Mouse (Mus musculus) thymus, adult 18-20 months (tissue): ENCODE measurements around the gene Fgfr3.

Experiments
- DNase-seq, 2 experiments: peaks; one replicate each; pipeline ENCODE4 v3.0.0; 2022; ENCODE audit warnings: mixed read lengths in 2 of 2

The Fgfr3 gene

DNA sequence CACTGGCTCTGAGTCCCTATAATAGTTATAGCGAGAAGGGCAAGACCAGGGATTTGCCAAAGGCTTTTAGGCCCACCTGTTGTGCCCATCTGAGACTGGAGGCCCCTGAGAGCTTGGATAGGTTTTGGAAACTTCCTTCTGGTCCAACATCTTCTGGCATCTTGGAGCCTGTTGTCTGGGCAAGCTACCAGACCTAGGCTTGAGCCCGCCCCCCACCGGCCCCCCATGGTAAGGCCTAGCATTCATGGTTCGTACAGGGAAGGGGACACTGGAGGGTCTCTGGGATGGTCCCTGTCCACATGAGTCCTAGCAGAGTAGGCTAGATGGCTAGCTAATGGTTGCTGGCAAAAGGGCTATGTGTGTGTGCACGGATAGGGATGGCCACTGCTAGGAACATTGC, 22.8 kb upstream of the Fgfr3 start:
- DNase-seq, result no peak

DNA sequence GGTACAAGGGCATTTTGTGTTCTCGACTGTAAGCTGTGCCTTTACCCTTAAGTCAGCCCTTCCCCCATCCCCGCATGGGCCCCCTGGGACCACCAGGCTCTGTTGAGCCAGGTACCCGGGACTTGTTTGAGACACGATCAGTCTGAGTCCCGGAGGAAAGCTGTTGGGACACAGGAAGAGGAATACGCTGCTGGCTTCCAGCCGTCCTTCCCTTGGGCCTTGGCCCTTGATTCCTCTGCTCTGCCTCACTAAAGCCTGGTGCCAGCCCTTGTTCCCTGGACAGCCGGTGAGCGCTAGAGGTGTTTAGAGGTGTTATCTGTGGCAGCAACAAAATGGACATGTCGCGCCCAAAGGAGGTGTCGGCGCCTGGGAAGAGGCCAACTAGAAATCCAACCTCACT, 21.5 kb upstream of the Fgfr3 start:
- no peak for DNase-seq

GRCm38 (mm10) chr5:33701832-33702231, 19.6 kb upstream of the Fgfr3 start:
- DNase-seq, result no peak

GRCm38 (mm10) chr5:33703999-33704398, 17.5 kb upstream of the Fgfr3 start:
- no peak for DNase-seq

DNA sequence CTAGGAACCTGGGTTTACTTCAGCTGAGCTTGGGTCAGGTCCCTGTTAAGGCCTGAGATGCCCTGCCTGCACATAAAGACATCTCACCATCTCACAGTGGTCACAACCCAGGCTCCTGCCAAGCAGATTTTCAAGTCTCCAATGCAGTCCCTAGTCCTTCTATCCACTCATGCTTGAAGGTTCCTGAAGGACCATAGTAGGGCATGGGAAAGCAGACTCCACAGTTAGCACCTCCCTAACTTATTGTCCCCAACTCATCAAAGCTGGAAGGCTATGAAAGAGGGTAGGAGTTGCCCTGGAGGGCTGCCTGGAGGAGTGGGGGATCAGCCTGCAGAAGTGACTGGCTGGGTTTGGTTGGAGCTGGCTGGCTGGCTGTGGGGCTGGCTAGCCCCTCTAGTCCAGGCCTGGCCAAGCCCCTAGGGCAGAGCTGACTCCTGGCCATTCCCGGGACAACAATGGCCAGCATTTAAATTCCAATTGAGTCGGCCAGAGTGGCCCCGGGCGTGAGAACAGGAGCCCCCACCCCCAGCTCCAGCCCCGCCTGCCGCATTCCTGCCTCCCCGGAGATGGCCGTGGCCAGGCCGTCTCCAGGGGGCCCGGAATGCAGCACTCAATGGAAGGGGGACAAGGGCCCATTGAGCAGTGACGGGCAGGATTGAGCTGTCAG, 16.4 kb upstream of the Fgfr3 start:
- DNase-seq, result no peak

DNA sequence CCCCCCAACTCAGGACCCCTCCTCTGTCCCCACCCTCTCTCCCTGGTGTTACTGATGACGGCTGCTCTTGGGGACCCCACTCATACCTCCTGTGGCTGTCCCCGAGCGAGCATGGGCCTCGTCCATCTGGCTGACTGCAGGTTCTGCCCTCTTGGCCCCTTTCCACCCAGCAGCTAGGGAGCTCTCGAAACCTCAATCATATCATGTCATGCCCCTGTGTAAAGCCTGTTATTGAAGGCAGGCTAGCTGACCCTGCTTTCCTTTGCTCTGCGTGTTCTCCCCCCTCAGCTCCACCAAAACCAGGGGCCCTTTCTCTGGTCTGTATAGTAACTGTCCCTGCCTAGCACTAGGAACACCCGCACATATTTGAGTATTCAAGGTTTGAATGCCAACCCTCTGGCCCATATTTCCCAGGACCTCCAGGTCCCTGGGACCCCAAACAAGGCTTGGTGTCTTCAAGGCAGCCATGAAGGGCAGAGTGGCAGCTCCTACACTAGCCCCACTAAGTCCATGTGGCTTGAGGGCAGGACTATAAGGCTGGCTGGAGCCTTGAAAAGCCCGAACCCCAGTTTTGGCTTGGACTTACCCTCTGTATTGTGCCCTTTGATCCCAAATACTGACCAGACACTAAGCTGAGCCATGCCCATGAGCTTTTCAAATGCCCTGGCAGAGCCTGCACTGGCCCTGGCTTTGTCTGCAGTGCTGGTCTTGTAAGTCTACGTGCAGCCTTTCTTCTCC, 15.7 kb upstream of the Fgfr3 start:
- no peak for DNase-seq

DNA sequence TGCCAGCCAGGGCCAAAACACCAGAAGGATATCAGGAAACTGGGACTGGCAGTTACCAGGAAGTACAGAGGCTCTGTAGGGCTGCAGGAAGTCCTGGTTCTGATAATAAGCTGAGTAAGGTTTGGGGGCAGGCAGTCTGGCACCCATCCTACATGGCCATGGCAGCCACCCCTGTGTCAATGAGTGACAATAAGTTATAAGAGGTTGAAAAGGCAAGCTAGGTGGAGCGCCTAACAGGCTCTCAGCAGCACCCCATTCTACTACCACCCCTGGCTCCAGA, 15.2 kb upstream of the Fgfr3 start:
- no peak for DNase-seq

GRCm38 (mm10) chr5:33707163-33707562, 14.3 kb upstream of the Fgfr3 start:
- DNase-seq, result no peak

- DNase-seq, result no peak
These were observed 12.4 kb upstream of the Fgfr3 start for GRCm38 (mm10) chr5:33709037-33709436.

DNA sequence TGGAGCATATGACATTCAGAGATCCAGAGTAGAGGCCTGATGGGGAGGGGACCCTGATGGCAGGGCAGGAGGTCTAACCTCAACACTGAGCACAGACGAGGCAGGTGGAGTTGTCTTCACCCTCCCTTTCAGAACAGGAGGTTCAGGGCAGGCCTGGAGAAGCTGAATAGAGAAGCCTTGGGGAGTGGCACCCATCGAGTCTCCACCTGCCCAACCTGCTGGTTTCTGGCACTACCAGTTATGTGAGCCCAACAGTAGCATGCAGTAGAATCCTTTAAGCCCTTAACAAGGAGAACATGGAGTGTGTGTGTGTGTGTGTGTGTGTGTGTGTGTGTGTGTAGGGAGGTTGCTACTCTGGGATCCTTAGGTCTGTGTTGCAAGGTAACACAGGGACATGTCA, 8.9 kb upstream of the Fgfr3 start:
- DNase-seq, result no peak

DNA sequence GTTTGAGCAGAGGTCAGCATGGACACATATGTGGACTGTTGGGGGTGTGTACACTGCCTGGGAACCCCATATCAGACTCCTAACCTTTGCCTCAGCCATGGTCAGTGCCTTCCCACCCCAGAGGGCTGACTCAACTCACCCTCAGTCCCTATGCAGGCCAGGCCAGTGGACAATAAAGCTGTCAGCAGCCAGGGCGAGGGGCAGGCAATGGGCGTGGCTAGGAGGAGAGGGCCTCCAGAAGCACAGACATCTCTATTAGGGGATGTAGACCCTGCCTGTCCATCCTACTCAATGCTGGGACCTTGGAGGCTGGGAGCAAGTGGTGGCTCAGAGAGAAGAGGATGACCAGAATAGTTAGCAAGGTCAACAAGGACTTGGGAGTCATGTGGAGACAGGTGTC, 6.3 kb upstream of the Fgfr3 start:
- no peak for DNase-seq

DNA sequence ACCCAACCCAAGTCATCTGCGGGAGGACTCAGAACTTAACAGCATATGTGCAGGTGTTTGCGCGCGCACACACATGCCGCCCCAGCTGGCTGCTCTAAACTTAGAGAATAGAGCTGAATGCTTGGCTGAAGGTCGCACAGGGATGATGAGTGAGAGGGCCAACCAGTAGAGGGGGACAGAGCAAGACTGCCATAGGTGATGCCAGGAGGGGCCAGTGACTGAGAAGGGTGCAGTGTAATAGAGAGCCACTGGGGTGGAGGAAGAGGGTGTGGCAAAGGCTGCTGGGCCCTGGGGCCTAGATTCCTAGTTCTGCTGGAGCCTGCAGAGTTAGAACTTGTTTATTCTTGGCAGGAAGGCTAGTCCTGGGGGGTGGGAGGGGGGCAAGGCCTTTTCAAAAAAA, 5.0 kb upstream of the Fgfr3 start:
- DNase-seq, result no peak

GRCm38 (mm10) chr5:33718460-33718859, 3.0 kb upstream of the Fgfr3 start:
- no peak for DNase-seq

DNA sequence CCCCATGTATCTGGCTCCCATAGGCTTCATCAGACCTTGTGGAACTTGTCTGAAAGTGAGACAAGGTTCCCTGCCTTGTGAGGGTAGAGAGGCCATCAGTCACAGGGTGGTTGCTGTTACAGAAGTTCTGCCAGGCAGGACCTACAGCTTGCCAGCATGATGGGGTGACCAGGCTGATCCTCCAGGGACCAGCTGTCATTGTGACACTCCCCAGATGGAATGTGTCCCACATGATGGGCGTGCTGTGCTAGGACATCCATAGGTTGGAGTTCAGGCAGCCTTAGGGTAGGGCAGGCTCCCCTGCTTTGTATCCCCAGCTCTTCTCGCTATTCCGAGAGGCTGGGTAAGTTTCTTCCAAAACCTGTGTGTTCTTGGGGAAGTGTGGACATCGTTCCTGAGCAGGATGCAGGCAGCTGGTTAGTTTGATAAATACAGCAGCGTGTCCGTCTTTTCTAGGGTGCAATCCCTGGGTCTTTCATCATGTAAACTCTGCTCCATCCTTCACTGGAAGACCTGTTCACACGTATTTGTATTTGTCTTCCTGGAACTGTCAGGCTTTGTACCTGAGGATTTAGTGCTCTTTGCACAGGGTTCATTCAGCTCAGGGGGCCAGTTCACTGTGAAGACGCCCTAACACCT, 503 bp upstream of the Fgfr3 start:
- DNase-seq, result no peak

- no peak for DNase-seq
These were observed 968 bp downstream of the Fgfr3 start for GRCm38 (mm10) chr5:33722266-33723018.

- no peak for DNase-seq
These were observed 1.7 kb downstream of the Fgfr3 start for GRCm38 (mm10) chr5:33723019-33723640.

- DNase-seq, result no peak
These were observed 2.4 kb downstream of the Fgfr3 start for GRCm38 (mm10) chr5:33723641-33724465.

DNA sequence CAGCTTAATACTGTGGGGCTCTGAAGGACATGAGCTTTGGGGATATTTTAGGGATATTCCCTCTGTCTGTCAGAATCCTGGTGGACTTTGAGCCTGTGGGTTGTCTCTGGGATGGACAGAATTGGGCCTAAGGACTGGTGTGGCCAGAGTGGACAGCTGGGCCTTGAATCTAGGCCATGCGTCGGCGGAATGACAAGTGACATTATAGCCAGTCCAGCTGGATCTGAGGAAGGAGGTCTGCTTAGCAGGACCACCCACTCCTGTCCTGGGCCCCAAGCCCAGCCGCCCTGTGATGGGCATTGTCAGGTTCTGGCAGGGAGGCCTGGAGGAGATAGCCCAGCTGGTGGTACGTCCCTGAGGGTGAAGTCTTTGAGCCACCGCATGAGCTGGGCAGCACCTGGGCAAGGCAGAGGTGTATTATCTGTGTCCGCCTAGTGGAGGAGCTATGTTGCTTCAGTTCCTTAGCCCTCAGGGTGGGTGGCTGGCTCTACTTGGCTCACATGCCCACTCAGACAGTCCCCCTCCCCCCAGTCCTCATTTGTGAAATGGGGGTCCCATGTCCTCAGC, 4.7 kb downstream of the Fgfr3 start:
- DNase-seq, result no peak

- no peak for DNase-seq
These were observed 5.4 kb downstream of the Fgfr3 start for GRCm38 (mm10) chr5:33726891-33727290.

DNA sequence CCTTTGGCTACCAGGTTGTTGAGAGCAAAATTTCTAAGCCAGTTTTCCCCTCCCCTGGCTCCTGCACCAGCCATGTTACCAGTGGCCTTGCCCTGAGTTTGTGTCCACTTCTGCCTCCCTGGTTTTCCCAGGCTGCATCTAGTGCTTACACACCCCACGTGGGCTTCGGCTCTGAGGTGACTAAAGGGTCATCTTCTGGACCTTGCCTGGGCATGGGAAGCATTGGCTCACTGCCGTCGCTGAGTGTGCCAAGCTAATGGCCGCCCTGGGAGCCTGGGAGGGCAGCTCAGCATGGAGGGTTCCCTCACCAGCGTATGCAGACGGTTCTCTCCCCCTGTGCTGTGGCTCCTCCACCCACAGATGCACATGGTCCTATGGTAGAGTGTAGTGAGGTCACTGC, 7.4 kb downstream of the Fgfr3 start:
- no peak for DNase-seq

GRCm38 (mm10) chr5:33730516-33730915, 9.0 kb downstream of the Fgfr3 start:
- DNase-seq, result no peak

GRCm38 (mm10) chr5:33731051-33731450, 9.6 kb downstream of the Fgfr3 start:
- no peak for DNase-seq
